Comparison of ENCODE assay signal across 8 mouse cellular contexts in the genomic region with DNA sequence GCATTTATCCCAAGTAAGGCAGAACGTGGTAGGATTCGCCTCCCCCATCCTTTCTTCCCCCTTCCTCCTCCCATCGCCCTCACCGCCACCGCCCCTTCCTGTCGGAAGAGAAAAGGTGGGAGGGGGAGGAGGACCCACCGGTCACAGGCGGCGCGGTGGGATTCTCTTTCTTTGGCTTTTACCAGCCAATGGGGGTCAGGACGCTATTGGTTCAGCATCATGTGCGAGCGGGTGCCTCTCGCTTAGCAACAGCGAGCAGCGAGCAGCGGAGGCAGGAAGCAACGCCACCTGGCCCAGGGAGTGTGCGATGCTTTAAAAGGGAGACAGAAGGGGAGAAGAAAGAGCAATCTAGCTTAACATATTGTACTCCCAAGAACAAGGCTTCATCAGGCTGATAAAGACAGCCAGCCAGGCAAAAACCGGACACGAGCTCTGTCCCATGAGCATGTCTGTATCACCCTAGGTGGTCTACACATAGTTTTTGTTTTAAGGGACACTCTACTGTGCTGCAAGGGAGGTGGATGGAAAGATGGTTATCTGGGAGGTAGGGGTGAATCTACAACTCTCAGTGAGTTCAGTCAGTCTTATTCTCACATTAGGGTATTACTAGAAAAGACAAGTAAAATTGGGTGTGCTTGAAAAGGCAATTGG.
A peak's percentile ranks its signal among the peaks of the same experiment; 100 is the strongest.
DNase-seq lines count a peak whose midpoint lies in the region; ATAC-seq lines count a peak whose summit lies in the region.

No protein-coding gene starts in this region.

- H3K27me3 ChIP-seq in forebrain, embryonic 14.5 days (replicated peaks; ENCODE audit: control insufficient read depth, insufficient read depth, low read length) = no peaks in the 10 kb centered on the region
- no peaks in the 10 kb centered on the region for H3K27me3 ChIP-seq in hindbrain, embryonic 12.5 days

- H3K4me1 ChIP-seq in brown adipose tissue, adult 24 weeks (ENCODE audit: control insufficient read depth, insufficient read depth, insufficient read length, low read length) = peaks cover 6% of the 10 kb centered on the region; the same call in 1 of the 2 replicates
- peaks cover 25% of the 10 kb centered on the region for H3K4me1 ChIP-seq in forebrain, embryonic 14.5 days (ENCODE audit: control insufficient read depth, insufficient read depth, low read length)
- peaks cover 38% of the 10 kb centered on the region for H3K4me1 ChIP-seq in hindbrain, embryonic 12.5 days

- no peak overlapping the region for H3K27ac ChIP-seq in brown adipose tissue, adult 24 weeks (replicated peaks; ENCODE audit: low read depth, low read length)
- H3K27ac ChIP-seq in forebrain, embryonic 14.5 days (ENCODE audit: low read depth, low read length) = peak overlapping the region; percentile 97
- peak overlapping the region; percentile 94 for H3K27ac ChIP-seq in hindbrain, embryonic 12.5 days

- H3K36me3 ChIP-seq in forebrain, embryonic 14.5 days (ENCODE audit: control insufficient read depth, insufficient read depth, low read length) = no peaks in the 10 kb centered on the region
- H3K36me3 ChIP-seq in hindbrain, embryonic 12.5 days = no peaks in the 10 kb centered on the region

- peak overlapping the region; percentile 57 for H3K4me2 ChIP-seq in forebrain, embryonic 14.5 days (ENCODE audit: low read length)
- H3K4me2 ChIP-seq in hindbrain, embryonic 12.5 days (replicated peaks) = peak overlapping the region; percentile 58

- ATAC-seq in forebrain, embryonic 14.5 days = peak; percentile 95
- peak; percentile 93 for ATAC-seq in hindbrain, embryonic 12.5 days (ENCODE audit: low FRiP score)

- no peaks in the 10 kb centered on the region for H3K9me3 ChIP-seq in forebrain, embryonic 14.5 days (replicated peaks; ENCODE audit: control insufficient read depth, low read length)
- H3K9me3 ChIP-seq in hindbrain, embryonic 12.5 days (replicated peaks) = no peaks in the 10 kb centered on the region

- under 1% methylated on average over 18 of the region's 21 CpGs for WGBS in forebrain, embryonic 14.5 days
- under 1% methylated on average over 16 of the region's 21 CpGs for WGBS in hindbrain, embryonic 12.5 days

- peak overlapping the region; percentile 61 for H3K9ac ChIP-seq in forebrain, embryonic 14.5 days (ENCODE audit: low read length)
- H3K9ac ChIP-seq in hindbrain, embryonic 12.5 days = peak overlapping the region; percentile 58

- H3K4me3 ChIP-seq in brown adipose tissue, adult 24 weeks (ENCODE audit: insufficient read depth, low read depth, low read length) = peak overlapping the region; percentile 57
- H3K4me3 ChIP-seq in forebrain, embryonic 14.5 days (ENCODE audit: low read depth, low read length) = peak overlapping the region; percentile 25
- peak overlapping the region; percentile 24 for H3K4me3 ChIP-seq in hindbrain, embryonic 12.5 days

- DNase-seq in ES-CJ7 (ENCODE audit: low read depth, low spot score) = peak; percentile 78
- peak; percentile 97 for DNase-seq in forebrain, embryonic 14.5 days (ENCODE audit: low spot score)
- DNase-seq in layer of hippocampus, postnatal 25 days (ENCODE audit: extremely low spot score in 1 of 2, low spot score in 1 of 2) = peak; percentile 61 to 64
- DNase-seq in lung, postnatal 10 days = peak; percentile 41
- peak; percentile 87 for DNase-seq in right cerebral cortex, adult 18-20 months
- peak; percentile 76 for DNase-seq in yolk sac, embryonic 10.5 days (ENCODE audit: low spot score)

Comparison
In these comparisons a context has a peak if more than half of its experiments do, and no peak if none do; other contexts are left out.
1. DNase-seq: peak in every context shown above with its lines; median percentile 97 in forebrain, embryonic 14.5 days; 87 in right cerebral cortex, adult 18-20 months; 78 in ES-CJ7; 76 in yolk sac, embryonic 10.5 days; 62 in layer of hippocampus, postnatal 25 days; 41 in lung, postnatal 10 days.